Mouse (Mus musculus) testis, postnatal 14 days (tissue): ENCODE measurements around the gene Rubcnl.

Experiments used
- DNase-seq: peaks from one replicate; pipeline ENCODE4 v3.0.0; 2021; ENCODE audit warnings: low spot score

Rubcnl gene

GRCm38 (mm10) chr14:75071091-75071490 lies 55.3 kb downstream of the Rubcnl start:
- DNase-seq, result no peak

GRCm38 (mm10) chr14:75075299-75076180 lies 59.7 kb downstream of the Rubcnl start:
- no peak for DNase-seq

- no peak for DNase-seq
Observed at GRCm38 (mm10) chr14:75077946-75078345, 62.1 kb downstream of the Rubcnl start.
